Mouse (Mus musculus) kidney, adult 2 months (tissue): ENCODE data around the gene Sult1a1. TPM values are rescaled to one million over a fixed set of nuclear protein-coding genes. Genes with fewer than 3 reads are reported as not detected.

ENCODE experiments used
- DNase-seq: peaks from one replicate; pipeline ENCODE4 v3.0.0; 2021
- H3K27ac ChIP-seq: fragments of 200-500 bp; 2 replicates; pipeline ENCODE4 v1.5.1; 2012; ENCODE audit warnings: low read depth, low read length, control low read depth, inconsistent platforms; ENCODE audit not compliant: insufficient read depth
- H3K27me3 ChIP-seq: fragments of 200-500 bp; replicated peaks from 2 replicates; pipeline ENCODE4 v1.6.1; 2012; ENCODE audit warnings: mild to moderate bottlenecking, moderate library complexity, low read length, inconsistent platforms; ENCODE audit not compliant: control insufficient read depth, insufficient read depth
- H3K36me3 ChIP-seq: fragments of 200-500 bp; 2 replicates; pipeline ENCODE4 v1.6.1; 2012; ENCODE audit warnings: mild to moderate bottlenecking, moderate library complexity, low read length, inconsistent platforms; ENCODE audit not compliant: control insufficient read depth, insufficient read depth
- H3K4me1 ChIP-seq: fragments of 200-500 bp; 2 replicates; pipeline ENCODE4 v1.6.1; 2011; ENCODE audit warnings: low read length; ENCODE audit not compliant: control insufficient read depth, insufficient read depth
- H3K4me3 ChIP-seq: fragments of 200-500 bp; 2 replicates; pipeline ENCODE4 v1.5.1; 2011; ENCODE audit warnings: mild to moderate bottlenecking, low read depth, low read length, control low read depth; ENCODE audit not compliant: insufficient read depth
- CTCF ChIP-seq: fragments of 200-500 bp; conservative IDR thresholded peaks from 2 replicates; pipeline ENCODE4 v1.5.1; 2011; ENCODE audit warnings: low read depth, mild to moderate bottlenecking, control low read depth, low read length, moderate library complexity, mixed read lengths; ENCODE audit not compliant: insufficient read depth, insufficient read length
- POLR2A ChIP-seq: fragments of 200-500 bp; IDR thresholded peaks from one replicate; pipeline ENCODE4 v1.6.1; 2011; ENCODE audit warnings: low read depth, low read length, control low read depth
- WGBS: fragments of 180-500 bp; shearing (Covaris S2); methylation state at CpG from one replicate; pipeline ENCODE4 v1.1.7; 2018; 5-methylcytosine and 5-hydroxymethylcytosine counted together
- polyA plus RNA-seq: library from polyadenylated mRNA; depleted of rRNA; stranded (reverse); fragments of >200 nt; gene quantifications from 2 replicates; pipeline ENCODE4 v1.2.3, GENCODE M21; 2012

Sult1a1 gene
- polyA plus RNA-seq, 1 experiment, result 29.0 TPM

GRCm38 (mm10) chr7:126636733-126637520 is 39.3 kb downstream of the Sult1a1 start:
- Histone ChIP-seq H3K27me3 (no peaks in the 10 kb centered on the region; the same call in 1 of the 2 replicates), H3K4me3 (no peak overlapping the region), H3K36me3 (no peaks in the 10 kb centered on the region), H3K27ac (no peak overlapping the region), H3K4me1 (no peaks in the 10 kb centered on the region)
- TF ChIP-seq CTCF (peak; percentile 84), POLR2A (no peak)
- DNase-seq, result peak; percentile 70
- WGBS, result 13% methylated on average over 4 of the region's 4 CpGs

GRCm38 (mm10) chr7:126635375-126635774 is 40.9 kb downstream of the Sult1a1 start:
- no peaks in the 10 kb centered on the region for H3K36me3 ChIP-seq
- H3K4me1 ChIP-seq, result no peaks in the 10 kb centered on the region
- H3K27ac ChIP-seq, result no peak overlapping the region
- no peak overlapping the region for H3K4me3 ChIP-seq
- no peak for TF ChIP-seq POLR2A
- no peak for TF ChIP-seq CTCF
- DNase-seq, result no peak
- H3K27me3 ChIP-seq, result no peaks in the 10 kb centered on the region; the same call in 1 of the 2 replicates

GRCm38 (mm10) chr7:126632478-126632877 is 43.8 kb downstream of the Sult1a1 start:
- no peak for TF ChIP-seq CTCF
- TF ChIP-seq POLR2A, result no peak
- no peaks in the 10 kb centered on the region; the same call in 1 of the 2 replicates for H3K27me3 ChIP-seq
- no peak overlapping the region for H3K4me3 ChIP-seq
- 74% methylated on average over 2 of the region's 2 CpGs for WGBS
- H3K27ac ChIP-seq, result no peak overlapping the region
- H3K4me1 ChIP-seq, result no peaks in the 10 kb centered on the region
- no peak for DNase-seq
- H3K36me3 ChIP-seq, result no peaks in the 10 kb centered on the region

- TF ChIP-seq CTCF (no peak), POLR2A (no peak)
- H3K27ac ChIP-seq, result no peak within 1 kb of the TSS
- no peak within 1 kb of the TSS for H3K4me3 ChIP-seq
- no peaks in the 10 kb centered on the region for H3K36me3 ChIP-seq
- no peak for DNase-seq
- no peaks in the 10 kb centered on the region for H3K4me1 ChIP-seq
- H3K27me3 ChIP-seq, result no peaks in the 10 kb centered on the region; the same call in 1 of the 2 replicates
- 96% methylated on average over 4 of the region's 4 CpGs for WGBS
These were observed 45.3 kb downstream of the Sult1a1 start, which contains the start of gene Nupr1 for GRCm38 (mm10) chr7:126630824-126631518. Nupr1 (minus strand) TSS chr7:126630861.

DNA sequence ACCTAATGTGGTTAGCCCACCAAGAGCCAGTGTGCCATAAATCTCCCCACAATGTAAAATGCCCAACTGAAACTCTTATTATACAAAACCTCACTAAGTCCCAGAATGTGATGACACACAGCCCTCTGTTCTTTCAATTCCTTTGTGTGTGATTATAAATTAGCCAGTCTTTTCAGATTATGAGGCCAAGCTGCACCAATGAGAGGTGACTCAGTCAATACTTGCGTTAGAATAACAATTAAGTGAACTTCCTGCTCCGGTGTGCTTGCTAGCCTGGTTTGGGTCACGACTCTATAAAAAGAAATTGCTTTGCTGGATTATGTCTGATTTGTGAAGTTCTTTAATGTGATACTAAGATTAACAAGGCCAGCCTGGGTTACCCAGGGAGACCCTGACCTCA is 46.3 kb downstream of the Sult1a1 start:
- Histone ChIP-seq H3K4me1 (no peaks in the 10 kb centered on the region), H3K4me3 (no peak overlapping the region), H3K36me3 (no peaks in the 10 kb centered on the region), H3K27me3 (no peaks in the 10 kb centered on the region; the same call in 1 of the 2 replicates), H3K27ac (no peak overlapping the region)
- TF ChIP-seq CTCF, result no peak
- TF ChIP-seq POLR2A, result no peak
- WGBS, result 25% methylated on average over 3 of the region's 3 CpGs
- DNase-seq, result no peak

GRCm38 (mm10) chr7:126628111-126628510 is 48.1 kb downstream of the Sult1a1 start:
- no peak overlapping the region for H3K4me3 ChIP-seq
- peak overlapping the region; percentile 11 for H3K27ac ChIP-seq
- no peak for DNase-seq
- no peak for TF ChIP-seq CTCF
- TF ChIP-seq POLR2A, result no peak
- H3K36me3 ChIP-seq, result no peaks in the 10 kb centered on the region
- WGBS, result 48% methylated on average over 6 of the region's 6 CpGs
- H3K27me3 ChIP-seq, result no peaks in the 10 kb centered on the region
- no peaks in the 10 kb centered on the region for H3K4me1 ChIP-seq

DNA sequence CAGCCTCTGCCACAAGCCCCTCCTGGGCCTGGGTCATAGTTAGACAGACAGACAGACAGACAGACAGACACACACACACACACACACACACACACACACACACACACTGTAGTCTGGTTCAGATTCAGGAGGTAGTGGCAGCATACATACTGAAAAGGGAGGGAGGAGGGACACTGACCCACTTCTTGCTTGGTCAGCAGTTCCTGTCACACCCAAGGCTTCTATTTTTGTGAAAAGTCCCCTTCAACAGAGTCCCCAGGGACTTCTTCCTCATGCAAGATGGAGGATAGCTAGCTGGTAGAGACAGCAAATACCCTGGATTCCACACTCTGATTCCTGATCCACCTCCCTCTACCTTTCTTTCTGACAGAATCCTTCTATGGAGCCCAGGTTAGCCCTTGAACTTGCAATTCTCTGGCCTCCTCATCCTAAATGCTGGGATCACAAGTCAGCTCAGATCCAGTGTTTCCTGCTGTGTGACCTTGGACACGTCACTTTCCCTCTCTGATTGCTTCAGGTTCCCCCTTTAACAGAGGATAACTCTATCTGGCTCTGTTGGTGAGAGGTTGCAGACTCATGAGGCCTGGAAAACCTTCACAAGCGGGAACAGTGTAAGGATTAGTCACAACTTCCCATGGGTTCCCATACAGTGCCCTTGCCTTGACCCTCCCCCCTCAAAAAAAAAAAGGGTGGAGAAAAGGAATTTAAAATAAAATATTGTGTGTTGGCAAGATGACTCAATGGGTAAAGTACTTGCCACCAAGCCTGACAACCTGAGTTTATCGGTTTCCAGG is 50.2 kb downstream of the Sult1a1 start:
- Histone ChIP-seq H3K36me3 (no peaks in the 10 kb centered on the region), H3K27me3 (no peaks in the 10 kb centered on the region), H3K4me1 (no peaks in the 10 kb centered on the region), H3K27ac (peak overlapping the region; percentile 77), H3K4me3 (no peak overlapping the region)
- WGBS, result 79% methylated on average over 3 of the region's 3 CpGs
- TF ChIP-seq POLR2A (no peak), CTCF (no peak)
- DNase-seq, result no peak
